Mouse (Mus musculus) layer of hippocampus, postnatal 14 days (tissue): ENCODE results near the gene BC035947. TPM values are rescaled to one million over a fixed set of nuclear protein-coding genes. Genes with fewer than 3 reads are reported as not detected.
"Not testable (repeated sequence)": the region's sequence is repeated elsewhere in the genome, so short reads cannot be mapped to it uniquely, and the experiment has no call there.

ENCODE experiments used
- DNase-seq, 2 experiments: peaks; one replicate each; pipeline ENCODE4 v3.0.0; 2021 to 2022; ENCODE audit warnings: low spot score in 2 of 2, mixed read lengths in 1 of 2
- long read RNA-seq, 2 experiments: library from polyadenylated mRNA; stranded (forward); transcript quantifications; one replicate each; pipeline ENCODE4 v2.0.0; 2021
- total RNA-seq, 2 experiments: library from RNA; stranded (reverse); gene quantifications; 2 replicates each; pipeline ENCODE4 v1.2.3; 2021

BC035947 gene
- under 1 TPM; 0.14 to 0.17 TPM for total RNA-seq
- long read RNA-seq, experiment 1 = 0 reads
- long read RNA-seq, experiment 2 = 0 reads

GRCm38 (mm10) chr1:78511621-78512160 is at the start of gene BC035947:
TSS of gene BC035947 (minus strand) at chr1:78512158.
- DNase-seq = no peak

- no peak for DNase-seq
These were observed 42.2 kb upstream of the BC035947 start for GRCm38 (mm10) chr1:78554012-78554666.

GRCm38 (mm10) chr1:78548961-78549360 is 37.0 kb upstream of the BC035947 start:
- DNase-seq = no peak

- no peak for DNase-seq
These were observed 34.3 kb upstream of the BC035947 start for GRCm38 (mm10) chr1:78546258-78546657.

GRCm38 (mm10) chr1:78543631-78544030 is 31.7 kb upstream of the BC035947 start:
- not testable (repeated sequence) for DNase-seq

GRCm38 (mm10) chr1:78539166-78539565 is 27.2 kb upstream of the BC035947 start:
- DNase-seq = no peak

- DNase-seq = no peak
These were observed 26.4 kb upstream of the BC035947 start for GRCm38 (mm10) chr1:78538396-78538795.

- peak; percentile 72 to 77 for DNase-seq
These were observed 25.6 kb upstream of the BC035947 start for GRCm38 (mm10) chr1:78537494-78538010.

- peak; percentile 79 to 85 for DNase-seq
These were observed 24.6 kb upstream of the BC035947 start for GRCm38 (mm10) chr1:78536310-78537164.

GRCm38 (mm10) chr1:78534428-78535150 is 22.6 kb upstream of the BC035947 start:
- DNase-seq = no peak

GRCm38 (mm10) chr1:78532184-78532800 is 20.3 kb upstream of the BC035947 start:
- peak in 1 of 2 experiments; percentile 22 for DNase-seq

- DNase-seq = peak in 1 of 2 experiments; percentile 72
These were observed 18.7 kb upstream of the BC035947 start for GRCm38 (mm10) chr1:78530500-78531215.

- no peak for DNase-seq
These were observed 17.1 kb upstream of the BC035947 start for GRCm38 (mm10) chr1:78529011-78529410.

- no peak for DNase-seq
These were observed 16.4 kb upstream of the BC035947 start for GRCm38 (mm10) chr1:78528356-78528755.

GRCm38 (mm10) chr1:78525189-78525886 is 13.4 kb upstream of the BC035947 start:
- peak; percentile 70 to 76 for DNase-seq

- no peak for DNase-seq
These were observed 6.9 kb upstream of the BC035947 start for GRCm38 (mm10) chr1:78518907-78519306.

GRCm38 (mm10) chr1:78512756-78513155 is 798 bp upstream of the BC035947 start:
- DNase-seq = no peak

GRCm38 (mm10) chr1:78510862-78511261 is 1.1 kb downstream of the BC035947 start, which contains the start of gene Mogat1:
TSS of gene Mogat1 (plus strand) at chr1:78510991.
- no peak for DNase-seq

- no peak for DNase-seq
These were observed 4.8 kb downstream of the BC035947 start for GRCm38 (mm10) chr1:78507137-78507536.
